Mouse (Mus musculus): ENCODE data around the gene Gm49366. TPM values are rescaled to one million over a fixed set of nuclear protein-coding genes. Genes with fewer than 3 reads are reported as not detected.

Gene Gm49366
- polyA plus RNA-seq, 1 experiment = not detected

- no peak for TF ChIP-seq CTCF (IDR thresholded peaks at IDR 0.05; ENCODE audit: extremely low read depth, insufficient read depth, low read length)
- TF ChIP-seq POLR2A (IDR thresholded peaks at IDR 0.05; ENCODE audit: extremely low read depth, insufficient read depth, low read length) = no peak
- no peak overlapping the region for H3K27ac ChIP-seq (ENCODE audit: insufficient read depth, low read length)
- H3K4me3 ChIP-seq (ENCODE audit: insufficient read depth, low read length) = peak overlapping the region; percentile 51; the same call in 1 of the 2 replicates
- peaks cover 2% of the 10 kb centered on the region; the same call in 1 of the 2 replicates for H3K4me1 ChIP-seq (ENCODE audit: control insufficient read depth, insufficient read depth, low read length)
Observed at GRCm38 (mm10) chr12:84052609-84053008, 13.9 kb downstream of the Gm49366 start.

GRCm38 (mm10) chr12:84053173-84053572, 14.4 kb downstream of the Gm49366 start:
- H3K4me3 ChIP-seq (ENCODE audit: insufficient read depth, low read length) = peak overlapping the region; percentile 51
- peaks cover 2% of the 10 kb centered on the region; the same call in 1 of the 2 replicates for H3K4me1 ChIP-seq (ENCODE audit: control insufficient read depth, insufficient read depth, low read length)
- TF ChIP-seq POLR2A (IDR thresholded peaks at IDR 0.05; ENCODE audit: extremely low read depth, insufficient read depth, low read length) (no peak), CTCF (IDR thresholded peaks at IDR 0.05; ENCODE audit: extremely low read depth, insufficient read depth, low read length) (no peak)
- H3K27ac ChIP-seq (ENCODE audit: insufficient read depth, low read length) = no peak overlapping the region

DNA sequence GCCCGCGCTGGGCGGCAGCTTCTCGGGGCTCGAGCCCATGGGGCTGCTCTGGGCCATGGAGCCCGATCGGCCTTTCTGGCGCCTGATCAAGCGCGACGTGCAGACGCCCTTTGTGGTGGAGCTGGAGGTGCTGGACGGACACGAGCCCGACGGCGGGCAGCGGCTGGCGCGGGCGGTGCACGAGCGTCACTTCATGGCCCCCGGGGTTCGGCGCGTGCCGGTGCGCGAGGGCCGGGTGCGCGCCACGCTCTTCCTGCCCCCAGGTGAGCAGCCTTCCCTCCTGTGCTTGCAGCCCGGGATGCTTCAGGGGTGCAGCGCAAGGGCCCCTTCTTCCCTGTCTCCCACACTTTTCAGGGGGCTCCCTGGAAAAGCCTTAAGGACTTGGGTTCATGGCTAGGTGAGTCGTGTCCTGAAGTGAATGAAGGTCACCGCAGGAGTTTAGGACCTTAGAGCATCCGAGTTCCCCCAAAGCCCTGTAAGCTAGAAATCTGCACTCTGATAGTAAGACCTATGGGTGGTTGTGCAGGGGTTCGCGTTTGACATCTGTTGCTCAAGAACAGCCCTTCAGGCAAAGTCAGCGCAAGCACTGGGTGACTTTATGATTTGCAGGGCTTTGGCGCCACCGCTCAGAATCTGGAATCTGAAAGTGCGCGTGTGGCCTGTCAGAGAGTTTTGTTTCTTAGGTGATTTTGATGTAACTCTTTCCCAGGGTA, 15.1 kb downstream of the Gm49366 start:
- Histone ChIP-seq H3K4me3 (ENCODE audit: insufficient read depth, low read length) (peak overlapping the region; percentile 51), H3K27ac (ENCODE audit: insufficient read depth, low read length) (no peak overlapping the region), H3K4me1 (ENCODE audit: control insufficient read depth, insufficient read depth, low read length) (peaks cover 2% of the 10 kb centered on the region; the same call in 1 of the 2 replicates)
- TF ChIP-seq POLR2A (IDR thresholded peaks at IDR 0.05; ENCODE audit: extremely low read depth, insufficient read depth, low read length) (no peak), CTCF (IDR thresholded peaks at IDR 0.05; ENCODE audit: extremely low read depth, insufficient read depth, low read length) (0 out of 2 replicates have a peak, but pooled peaks have one; percentile 6)

DNA sequence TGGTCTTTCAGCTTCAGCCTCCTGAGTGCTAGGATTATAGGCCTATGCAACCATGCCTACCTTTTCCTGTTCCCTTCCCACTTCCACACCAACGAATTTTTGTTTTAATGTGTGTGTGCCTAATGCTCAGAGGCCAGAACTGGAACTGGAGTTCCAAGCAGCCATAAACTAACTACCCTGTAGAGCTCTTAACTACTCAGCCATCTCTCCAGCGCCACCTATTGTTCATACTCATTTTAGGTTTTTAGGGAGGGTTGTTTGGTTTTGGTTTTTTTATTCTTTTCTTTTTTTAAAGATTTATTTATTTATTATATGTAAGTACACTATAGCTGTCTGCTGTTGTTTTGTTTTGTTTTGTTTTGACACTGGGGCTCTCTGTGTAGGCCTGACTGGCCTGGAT, 22.2 kb downstream of the Gm49366 start:
- H3K4me3 ChIP-seq (ENCODE audit: insufficient read depth, low read length) = no peak overlapping the region
- no peak for TF ChIP-seq POLR2A (IDR thresholded peaks at IDR 0.05; ENCODE audit: extremely low read depth, insufficient read depth, low read length)
- peak; percentile 23; the same call in 1 of the 2 replicates for TF ChIP-seq CTCF (IDR thresholded peaks at IDR 0.05; ENCODE audit: extremely low read depth, insufficient read depth, low read length)
- no peak overlapping the region for H3K27ac ChIP-seq (ENCODE audit: insufficient read depth, low read length)
- H3K4me1 ChIP-seq (ENCODE audit: control insufficient read depth, insufficient read depth, low read length) = no peaks in the 10 kb centered on the region

DNA sequence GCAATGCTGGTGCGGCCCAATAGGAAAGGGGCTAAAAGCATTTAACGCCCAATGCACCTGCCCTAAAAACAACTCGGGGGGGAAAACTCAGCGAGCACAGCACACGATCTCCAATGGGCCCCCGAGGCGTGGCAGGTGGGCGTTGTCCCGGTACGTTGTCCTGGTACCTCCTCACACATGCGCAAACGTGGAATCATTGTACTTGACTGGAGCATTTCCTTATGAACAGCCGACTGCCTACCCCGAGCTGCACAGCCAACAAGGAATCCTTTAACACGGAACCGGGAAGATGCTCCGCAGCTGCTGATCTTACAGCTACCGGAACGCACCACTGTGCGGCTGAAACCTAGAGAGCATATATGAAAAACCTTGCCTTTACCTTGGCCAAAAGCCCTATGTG, 23.6 kb downstream of the Gm49366 start:
- no peak overlapping the region for H3K27ac ChIP-seq (ENCODE audit: insufficient read depth, low read length)
- H3K4me3 ChIP-seq (ENCODE audit: insufficient read depth, low read length) = no peak overlapping the region
- TF ChIP-seq CTCF (IDR thresholded peaks at IDR 0.05; ENCODE audit: extremely low read depth, insufficient read depth, low read length) = no peak
- TF ChIP-seq POLR2A (IDR thresholded peaks at IDR 0.05; ENCODE audit: extremely low read depth, insufficient read depth, low read length) = no peak
- no peaks in the 10 kb centered on the region for H3K4me1 ChIP-seq (ENCODE audit: control insufficient read depth, insufficient read depth, low read length)

DNA sequence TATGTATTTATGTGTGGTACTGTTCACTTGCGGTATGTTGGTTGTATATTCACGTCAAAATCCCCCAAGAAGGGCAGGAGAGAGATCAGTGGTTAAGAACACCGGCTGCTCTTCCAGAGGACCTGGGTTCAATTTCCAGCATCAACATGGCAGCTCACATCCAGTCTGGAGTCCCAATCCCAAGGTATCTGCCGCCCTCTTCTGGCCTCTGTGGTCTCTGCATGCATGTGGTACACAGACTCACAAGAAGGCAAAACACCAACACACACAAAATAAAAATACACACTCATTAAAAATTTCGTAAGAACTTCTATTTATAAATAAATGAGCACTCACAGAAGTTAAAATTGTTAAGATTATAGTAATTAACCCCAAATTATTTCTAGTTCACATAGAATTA, 24.5 kb downstream of the Gm49366 start:
- no peaks in the 10 kb centered on the region for H3K4me1 ChIP-seq (ENCODE audit: control insufficient read depth, insufficient read depth, low read length)
- H3K4me3 ChIP-seq (ENCODE audit: insufficient read depth, low read length) = no peak overlapping the region
- no peak overlapping the region for H3K27ac ChIP-seq (ENCODE audit: insufficient read depth, low read length)
- TF ChIP-seq POLR2A (IDR thresholded peaks at IDR 0.05; ENCODE audit: extremely low read depth, insufficient read depth, low read length) (no peak), CTCF (IDR thresholded peaks at IDR 0.05; ENCODE audit: extremely low read depth, insufficient read depth, low read length) (0 out of 2 replicates have a peak, but pooled peaks have one; percentile 2)

DNA sequence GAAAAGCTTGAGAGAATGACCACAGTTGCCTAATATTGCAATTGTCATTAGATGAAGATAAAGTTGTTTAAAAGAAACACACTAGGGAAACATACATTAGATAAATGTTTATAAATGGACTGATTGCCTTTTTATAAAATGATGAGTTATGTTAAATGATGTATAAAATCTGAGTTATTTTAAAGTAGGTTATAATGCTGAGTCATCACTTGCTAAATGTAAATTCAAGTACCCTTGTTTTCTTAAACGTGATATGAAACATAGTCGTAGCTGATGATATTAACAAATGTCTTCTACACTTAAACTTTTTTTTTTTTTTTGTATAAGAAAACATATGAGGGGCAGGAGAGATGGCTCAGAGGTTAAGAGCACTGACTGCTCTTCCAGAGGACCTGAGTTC, 25.1 kb downstream of the Gm49366 start:
- Histone ChIP-seq H3K4me1 (ENCODE audit: control insufficient read depth, insufficient read depth, low read length) (no peaks in the 10 kb centered on the region), H3K27ac (ENCODE audit: insufficient read depth, low read length) (no peak overlapping the region), H3K4me3 (ENCODE audit: insufficient read depth, low read length) (no peak overlapping the region)
- TF ChIP-seq POLR2A (IDR thresholded peaks at IDR 0.05; ENCODE audit: extremely low read depth, insufficient read depth, low read length) (no peak), CTCF (IDR thresholded peaks at IDR 0.05; ENCODE audit: extremely low read depth, insufficient read depth, low read length) (no peak)

GRCm38 (mm10) chr12:84064621-84065020, 25.9 kb downstream of the Gm49366 start:
- TF ChIP-seq POLR2A (IDR thresholded peaks at IDR 0.05; ENCODE audit: extremely low read depth, insufficient read depth, low read length) (no peak), CTCF (IDR thresholded peaks at IDR 0.05; ENCODE audit: extremely low read depth, insufficient read depth, low read length) (no peak)
- no peak overlapping the region for H3K27ac ChIP-seq (ENCODE audit: insufficient read depth, low read length)

DNA sequence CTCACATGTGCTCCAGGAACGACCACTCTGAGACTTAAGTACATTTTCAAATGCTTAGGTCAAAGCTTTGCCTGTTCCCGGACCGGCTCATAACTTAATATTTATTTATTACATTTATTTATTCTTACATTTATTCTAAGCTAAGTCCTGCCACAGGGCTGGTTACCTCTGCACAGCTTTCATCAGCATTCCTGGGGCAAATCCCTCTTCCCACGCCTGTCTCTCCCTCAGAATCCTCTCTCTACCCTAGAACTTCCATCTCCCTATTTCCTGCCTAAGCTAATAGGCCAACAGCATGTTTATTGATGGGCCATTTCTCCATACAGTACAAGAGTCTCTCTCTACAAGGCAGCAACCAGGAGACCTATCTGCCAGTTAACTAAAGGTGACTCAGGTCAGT, 29.0 kb downstream of the Gm49366 start:
- H3K4me1 ChIP-seq (ENCODE audit: control insufficient read depth, insufficient read depth, low read length) = peaks cover 2% of the 10 kb centered on the region; the same call in 1 of the 2 replicates
- no peak for TF ChIP-seq POLR2A (IDR thresholded peaks at IDR 0.05; ENCODE audit: extremely low read depth, insufficient read depth, low read length)
- no peak for TF ChIP-seq CTCF (IDR thresholded peaks at IDR 0.05; ENCODE audit: extremely low read depth, insufficient read depth, low read length)
- H3K27ac ChIP-seq (ENCODE audit: insufficient read depth, low read length) = no peak overlapping the region
- no peak overlapping the region for H3K4me3 ChIP-seq (ENCODE audit: insufficient read depth, low read length)

More at GRCm38 (mm10) chr12:84064621-84065020, 25.9 kb downstream of the Gm49366 start:
- no peak overlapping the region for H3K4me3 ChIP-seq (ENCODE audit: insufficient read depth, low read length)
- peaks cover 2% of the 10 kb centered on the region; the same call in 1 of the 2 replicates for H3K4me1 ChIP-seq (ENCODE audit: control insufficient read depth, insufficient read depth, low read length)

GRCm38 (mm10) chr12:84068296-84068695, 29.6 kb downstream of the Gm49366 start:
- TF ChIP-seq POLR2A (IDR thresholded peaks at IDR 0.05; ENCODE audit: extremely low read depth, insufficient read depth, low read length) = no peak
- TF ChIP-seq CTCF (IDR thresholded peaks at IDR 0.05; ENCODE audit: extremely low read depth, insufficient read depth, low read length) = no peak
- Histone ChIP-seq H3K27ac (ENCODE audit: insufficient read depth, low read length) (no peak overlapping the region), H3K4me1 (ENCODE audit: control insufficient read depth, insufficient read depth, low read length) (peaks cover 2% of the 10 kb centered on the region; the same call in 1 of the 2 replicates), H3K4me3 (ENCODE audit: insufficient read depth, low read length) (no peak overlapping the region)

Measured in cortical plate, adult 2 months (tissue).